Mouse (Mus musculus) ES-E14 (cell line): Measurements from ENCODE around the gene Fance.

Experiments used
- CHD2 ChIP-seq: IDR thresholded peaks from 2 replicates; pipeline ENCODE4 v1.6.1; 2014; ENCODE audit warnings: mild to moderate bottlenecking, low read depth, low read length, inconsistent platforms
- HCFC1 ChIP-seq: IDR thresholded peaks from 2 replicates; pipeline ENCODE4 v1.6.1; 2012; ENCODE audit warnings: low read length, inconsistent platforms, borderline replicate concordance; ENCODE audit not compliant: insufficient read depth
- MAFK ChIP-seq: IDR thresholded peaks from 2 replicates; pipeline ENCODE4 v1.6.1; 2014; ENCODE audit warnings: mild to moderate bottlenecking, low read depth, low read length, inconsistent platforms; ENCODE audit not compliant: insufficient read depth
- ZC3H11A ChIP-seq: IDR thresholded peaks from 2 replicates; pipeline ENCODE4 v1.6.1; 2012; ENCODE audit warnings: low read depth, mild to moderate bottlenecking, inconsistent platforms, low read length, borderline replicate concordance
- ZNF384 ChIP-seq: IDR thresholded peaks from 2 replicates; pipeline ENCODE4 v1.6.1; 2012; ENCODE audit warnings: low read depth, low read length, inconsistent platforms

- no peak for TF ChIP-seq MAFK
- no peak for TF ChIP-seq ZC3H11A
- TF ChIP-seq HCFC1: no peak
- TF ChIP-seq CHD2: no peak
- no peak for TF ChIP-seq ZNF384
Observed at GRCm38 (mm10) chr17:28317091-28317490, 3.8 kb downstream of the Fance start.
